Mouse (Mus musculus) gastrocnemius, adult 8-10 months (tissue): Measurements from ENCODE around the gene Dgka. TPM values are rescaled to one million over a fixed set of nuclear protein-coding genes. Genes with fewer than 3 reads are reported as not detected.

Experiments
- DNase-seq, 2 experiments: peaks; one replicate each; pipeline ENCODE4 v3.0.0; 2022; ENCODE audit warnings: low spot score in 2 of 2
- total RNA-seq, 4 experiments: library from RNA; stranded (reverse); gene quantifications; 2 replicates each; pipeline ENCODE4 v1.2.4; 2022

Dgka gene
- total RNA-seq, 4 experiments from 2014 or later: 7.5 to 10.0 (median 8.0) TPM

GRCm38 (mm10) chr10:128673763-128674468, 70.7 kb downstream of the Dgka start, which contains the start of gene Suox:
TSS of gene Suox (minus strand) at chr10:128674073.
- DNase-seq: peak; percentile 80 to 83

DNA sequence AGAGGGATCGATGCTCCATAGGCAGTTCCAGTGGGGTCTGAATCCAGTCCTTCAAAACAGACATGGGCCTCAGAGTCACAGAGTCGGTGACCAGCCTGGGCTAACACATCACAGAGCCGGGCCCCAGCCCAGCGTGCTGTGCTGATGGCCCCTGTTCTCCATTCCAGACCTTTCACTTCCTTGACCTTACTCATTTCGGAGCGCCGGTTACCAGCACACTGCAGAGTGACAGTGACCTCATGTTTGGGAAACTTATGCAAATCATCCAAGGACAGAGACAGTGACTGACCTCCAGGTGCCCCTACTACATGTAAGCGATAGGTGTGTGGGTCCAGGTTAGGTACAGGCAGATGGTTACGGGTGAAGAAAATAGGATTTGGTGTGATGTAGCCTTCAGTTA, 73.5 kb downstream of the Dgka start:
- no peak for DNase-seq

Other genes starting within 250 kb of the Dgka start
- 10 to 100 TPM in 2 of 4 experiments, 1 to 10 TPM in 2; 8.7 to 11.7 (median 10.0) TPM for gene Myl6b, start 246.2 kb downstream of the Dgka start, total RNA-seq
- gene Esyt1, start 219.0 kb downstream of the Dgka start, total RNA-seq: 10 to 100 TPM; 10.4 to 13.5 (median 13.4) TPM
- gene Zc3h10, start 197.1 kb downstream of the Dgka start, total RNA-seq: 1 to 10 TPM; 5.7 to 7.5 (median 6.7) TPM
- 1,000 to 10,000 TPM in 2 of 4 experiments, 100 to 1,000 TPM in 2; 907 to 1,327 (median 1,023) TPM for gene Rpl41, start 195.6 kb downstream of the Dgka start, total RNA-seq
- gene Pa2g4, start 178.9 kb downstream of the Dgka start, total RNA-seq: 10 to 100 TPM; 29.0 to 39.9 (median 33.1) TPM
- 1 to 10 TPM; 2.1 to 2.7 (median 2.2) TPM for gene Erbb3, start 155.2 kb downstream of the Dgka start, total RNA-seq
- gene Rps26, start 118.1 kb downstream of the Dgka start, total RNA-seq: 100 to 1,000 TPM; 166 to 361 (median 250) TPM
- gene Ikzf4, start 98.9 kb downstream of the Dgka start, total RNA-seq: under 1 TPM in 3 of 4 experiments, not detected in 1; 0.24 to 0.51 (median 0.34) TPM
- 10 to 100 TPM; 32.2 to 37.4 (median 33.8) TPM for gene Suox, start 70.8 kb downstream of the Dgka start, total RNA-seq
- 100 to 1,000 TPM in 3 of 4 experiments, 10 to 100 TPM in 1; 97.0 to 103 (median 102) TPM for gene Rab5b, start 48.6 kb downstream of the Dgka start, total RNA-seq
- under 1 TPM in 1 of 4 experiments, not detected in 3; 0.25 TPM for gene Pmel, start 40.7 kb downstream of the Dgka start, total RNA-seq
- 1 to 10 TPM; 2.5 to 3.4 (median 2.6) TPM for gene Cdk2, start 39.8 kb downstream of the Dgka start, total RNA-seq
- gene Pym1, start 3.0 kb upstream of the Dgka start, total RNA-seq: 10 to 100 TPM; 10.2 to 14.0 (median 11.9) TPM
- 1 to 10 TPM in 3 of 4 experiments, under 1 TPM in 1; 0.46 to 1.4 (median 1.1) TPM for gene Mmp19, start 46.1 kb upstream of the Dgka start, total RNA-seq
- 10 to 100 TPM; 23.5 to 27.2 (median 26.1) TPM for gene Dnajc14, start 59.2 kb upstream of the Dgka start, total RNA-seq
- 1 to 10 TPM; 2.0 to 2.3 (median 2.2) TPM for gene Tmem198b, start 59.5 kb upstream of the Dgka start, total RNA-seq
- gene Sarnp, start 72.5 kb upstream of the Dgka start, total RNA-seq: 10 to 100 TPM; 20.0 to 29.0 (median 24.0) TPM
- 1 to 10 TPM; 2.1 to 3.8 (median 2.7) TPM for gene Ormdl2, start 76.8 kb upstream of the Dgka start, total RNA-seq
- gene Gdf11, start 146.9 kb upstream of the Dgka start, total RNA-seq: 1 to 10 TPM; 2.7 to 8.9 (median 5.9) TPM
- gene Cd63, start 156.1 kb upstream of the Dgka start, total RNA-seq: 100 to 1,000 TPM; 136 to 170 (median 151) TPM
- 1 to 10 TPM; 3.1 to 4.2 (median 3.7) TPM for gene Rdh5, start 178.0 kb upstream of the Dgka start, total RNA-seq
- 100 to 1,000 TPM; 119 to 153 (median 140) TPM for gene Bloc1s1, start 179.2 kb upstream of the Dgka start, total RNA-seq
- gene Itga7, start 189.0 kb upstream of the Dgka start, total RNA-seq: 10 to 100 TPM; 63.3 to 69.0 (median 65.3) TPM
- under 1 TPM in 1 of 4 experiments, not detected in 3; 0.32 TPM for gene Mettl7b, start 216.1 kb upstream of the Dgka start, total RNA-seq
- not detected for gene Olfr9, start 244.6 kb upstream of the Dgka start, total RNA-seq